Mouse (Mus musculus) embryo, embryonic 9.5 days (tissue): ENCODE data around the gene Cacna2d4.
A peak's percentile ranks its signal among the peaks of the same experiment; 100 is the strongest.
"Not testable (repeated sequence)": the region's sequence is repeated elsewhere in the genome, so short reads cannot be mapped to it uniquely, and the experiment has no call there.

Experiments used
- DNase-seq: peaks from one replicate; pipeline ENCODE4 v3.0.0-alpha.2; 2017; ENCODE audit errors: extremely low spot score

Cacna2d4 gene

GRCm38 (mm10) chr6:119338121-119338912 lies 102.0 kb downstream of the Cacna2d4 start:
- DNase-seq, result no peak

- no peak for DNase-seq
These were observed 105.1 kb downstream of the Cacna2d4 start for GRCm38 (mm10) chr6:119341409-119341808.

GRCm38 (mm10) chr6:119346257-119346656 lies 109.9 kb downstream of the Cacna2d4 start:
- no peak for DNase-seq

- no peak for DNase-seq
These were observed 111.5 kb downstream of the Cacna2d4 start for GRCm38 (mm10) chr6:119347813-119348212.

- peak; percentile 80 for DNase-seq
These were observed 111.9 kb downstream of the Cacna2d4 start for GRCm38 (mm10) chr6:119348234-119348633.

GRCm38 (mm10) chr6:119350703-119351198 lies 114.4 kb downstream of the Cacna2d4 start:
- no peak for DNase-seq

GRCm38 (mm10) chr6:119351656-119352055 lies 115.3 kb downstream of the Cacna2d4 start:
- DNase-seq, result no peak

- DNase-seq, result no peak
These were observed 116.2 kb downstream of the Cacna2d4 start for GRCm38 (mm10) chr6:119352501-119352900.

GRCm38 (mm10) chr6:119358020-119358571 lies 121.8 kb downstream of the Cacna2d4 start:
- no peak for DNase-seq

GRCm38 (mm10) chr6:119360250-119360649 lies 123.9 kb downstream of the Cacna2d4 start:
- DNase-seq, result not testable (repeated sequence)

- no peak for DNase-seq
These were observed 124.8 kb downstream of the Cacna2d4 start for GRCm38 (mm10) chr6:119360925-119361702.

- no peak for DNase-seq
These were observed 127.3 kb downstream of the Cacna2d4 start for GRCm38 (mm10) chr6:119363593-119363992.

- DNase-seq, result not testable (repeated sequence)
These were observed 130.5 kb downstream of the Cacna2d4 start for GRCm38 (mm10) chr6:119366800-119367199.

GRCm38 (mm10) chr6:119367382-119367781 lies 131.1 kb downstream of the Cacna2d4 start:
- DNase-seq, result no peak

GRCm38 (mm10) chr6:119371624-119372023 lies 135.3 kb downstream of the Cacna2d4 start:
- DNase-seq, result no peak

GRCm38 (mm10) chr6:119372237-119372636 lies 135.9 kb downstream of the Cacna2d4 start:
- DNase-seq, result no peak

- DNase-seq, result no peak
These were observed 136.8 kb downstream of the Cacna2d4 start for GRCm38 (mm10) chr6:119373000-119373705.

- no peak for DNase-seq
These were observed 138.7 kb downstream of the Cacna2d4 start for GRCm38 (mm10) chr6:119375035-119375434.

GRCm38 (mm10) chr6:119377613-119378012 lies 141.3 kb downstream of the Cacna2d4 start:
- no peak for DNase-seq

- DNase-seq, result no peak
These were observed 142.3 kb downstream of the Cacna2d4 start for GRCm38 (mm10) chr6:119378631-119379030.

- DNase-seq, result no peak
These were observed 149.3 kb downstream of the Cacna2d4 start for GRCm38 (mm10) chr6:119385668-119386067.

GRCm38 (mm10) chr6:119386421-119386820 lies 150.1 kb downstream of the Cacna2d4 start:
- no peak for DNase-seq
